Mouse (Mus musculus) brain, adult 2 months (tissue): Measurements from ENCODE around the gene Gm19668.
"Not testable (repeated sequence)": the region's sequence is repeated elsewhere in the genome, so short reads cannot be mapped to it uniquely, and the experiment has no call there.

Experiments used
- DNase-seq: peaks from one replicate; pipeline ENCODE4 v3.0.0; 2011; ENCODE audit warnings: low read depth, low spot score

Gm19668 gene

GRCm38 (mm10) chr10:77798921-77799508, at the start of gene Gm19668:
Gm19668 (minus strand) TSS chr10:77799133.
- DNase-seq: no peak

DNA sequence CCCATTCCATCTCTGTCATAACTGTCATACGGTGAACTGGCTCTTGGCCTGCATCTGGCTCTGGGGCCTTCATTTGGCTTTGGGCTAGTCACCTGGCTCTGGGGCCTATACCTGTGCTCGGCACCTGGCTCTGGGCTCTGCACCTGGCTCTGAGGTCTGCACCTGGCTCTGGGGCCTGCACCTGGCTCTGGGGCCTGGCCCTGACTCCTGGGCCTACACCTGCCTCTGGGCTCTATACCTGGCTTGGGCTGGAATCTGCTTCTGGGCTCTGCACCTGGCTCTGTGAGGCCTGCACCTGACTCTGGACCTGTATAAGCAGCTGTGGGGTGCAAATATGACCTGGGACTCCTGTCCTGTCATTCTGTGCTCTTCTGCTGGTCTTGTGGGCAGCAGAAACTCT, 48.6 kb upstream of the Gm19668 start:
- DNase-seq: no peak

GRCm38 (mm10) chr10:77846961-77847360, 48.0 kb upstream of the Gm19668 start:
- DNase-seq: peak; percentile 20

DNA sequence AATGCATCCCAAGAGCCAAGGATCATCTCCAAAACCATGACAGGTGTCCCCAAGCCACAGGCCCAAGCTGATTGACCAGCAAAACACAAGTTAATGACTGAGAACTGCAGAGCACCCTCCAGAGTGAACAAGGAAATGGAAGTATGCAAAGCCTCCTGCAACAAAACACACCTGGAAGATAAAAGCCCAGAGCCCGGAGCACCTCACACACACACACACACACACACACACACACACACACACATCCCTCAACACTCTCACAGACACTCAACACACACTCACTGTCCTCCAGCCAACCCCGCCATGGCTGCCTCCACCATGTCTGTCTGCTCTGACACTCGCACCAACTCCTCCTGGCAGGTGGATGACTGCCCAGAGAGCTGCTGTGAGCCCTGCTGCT, 47.6 kb upstream of the Gm19668 start, which contains the start of gene Gm36176:
TSS of gene Gm36176 (plus strand) at position 301 of the 400 bp plus-strand sequence.
- no peak for DNase-seq

DNA sequence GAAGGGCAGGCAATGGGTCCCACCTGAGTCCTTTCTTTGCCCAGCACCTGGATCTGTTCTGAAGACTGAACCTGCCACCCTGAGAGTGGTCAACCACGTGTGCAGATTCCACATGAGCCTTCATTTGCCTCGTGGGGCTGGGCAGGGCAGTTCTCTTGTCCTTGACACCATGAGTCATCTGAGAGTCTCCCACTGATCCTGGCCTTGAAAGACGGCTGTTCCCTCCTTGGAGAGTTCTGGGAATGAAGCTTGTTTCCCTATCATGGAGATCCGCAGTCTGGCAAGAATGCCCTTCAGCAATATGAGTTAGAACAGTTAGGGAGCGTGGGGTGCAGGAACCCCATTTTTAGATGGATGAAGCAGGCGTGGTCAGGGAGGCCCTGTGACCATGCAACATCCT, 40.1 kb upstream of the Gm19668 start:
- no peak for DNase-seq

GRCm38 (mm10) chr10:77835647-77836046, 36.7 kb upstream of the Gm19668 start, which contains the start of gene Krtap10-10:
Krtap10-10 (plus strand) TSS chr10:77835947.
- peak; percentile 35 for DNase-seq

- no peak for DNase-seq
Observed at GRCm38 (mm10) chr10:77826951-77827350, 28.0 kb upstream of the Gm19668 start, which contains the start of gene Krtap10-4. Krtap10-4 (minus strand) TSS chr10:77827095.

- DNase-seq: no peak
Observed at GRCm38 (mm10) chr10:77819203-77819602, 20.3 kb upstream of the Gm19668 start.

GRCm38 (mm10) chr10:77818523-77818922, 19.6 kb upstream of the Gm19668 start:
- DNase-seq: no peak

GRCm38 (mm10) chr10:77815514-77815913, 16.6 kb upstream of the Gm19668 start:
- DNase-seq: peak; percentile 19

- DNase-seq: no peak
Observed at GRCm38 (mm10) chr10:77814382-77814781, 15.4 kb upstream of the Gm19668 start, which contains the start of gene Gm2696. Gm2696 (plus strand) TSS chr10:77814682.

DNA sequence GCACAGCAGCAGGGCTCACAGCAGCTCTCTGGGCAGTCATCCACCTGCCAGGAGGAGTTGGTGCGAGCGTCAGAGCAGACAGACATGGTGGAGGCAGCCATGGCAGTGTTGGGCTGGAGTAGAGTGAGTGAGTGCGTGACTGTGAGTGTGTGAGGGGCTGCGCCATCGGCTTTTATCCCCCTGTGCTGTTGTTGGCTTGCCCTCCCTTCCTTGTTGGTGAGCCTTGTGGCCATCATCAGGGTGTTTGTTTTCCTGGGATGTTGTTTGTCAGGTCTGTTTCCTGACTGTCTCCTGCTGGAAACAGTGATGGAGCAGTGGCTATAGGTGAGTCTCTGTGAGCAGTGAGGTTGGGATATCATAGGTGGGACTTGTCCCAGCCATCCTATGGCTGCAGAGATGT, 12.8 kb upstream of the Gm19668 start, which contains the start of gene Gm9507:
TSS of gene Gm9507 (minus strand) at position 101 of the 400 bp plus-strand sequence.
- DNase-seq: no peak

DNA sequence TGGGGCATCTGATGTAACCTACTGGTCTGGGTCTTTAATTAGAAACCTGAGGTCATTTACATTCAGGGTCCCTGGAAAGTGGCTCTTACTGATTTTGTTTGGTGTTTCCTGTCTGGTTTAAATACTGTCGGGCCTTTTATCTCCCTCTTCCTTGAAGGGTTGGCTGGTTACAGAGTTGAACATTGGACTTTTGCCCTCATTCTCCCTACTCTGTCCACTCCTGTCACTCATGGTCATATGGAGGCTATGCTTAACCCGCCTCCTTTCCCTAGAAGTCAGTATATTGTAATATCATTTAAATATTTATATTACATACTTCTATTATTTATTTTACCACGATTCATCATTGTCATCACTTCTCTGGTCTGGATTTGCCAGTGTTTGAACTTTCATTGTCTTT, 5.2 kb upstream of the Gm19668 start:
- no peak for DNase-seq

DNA sequence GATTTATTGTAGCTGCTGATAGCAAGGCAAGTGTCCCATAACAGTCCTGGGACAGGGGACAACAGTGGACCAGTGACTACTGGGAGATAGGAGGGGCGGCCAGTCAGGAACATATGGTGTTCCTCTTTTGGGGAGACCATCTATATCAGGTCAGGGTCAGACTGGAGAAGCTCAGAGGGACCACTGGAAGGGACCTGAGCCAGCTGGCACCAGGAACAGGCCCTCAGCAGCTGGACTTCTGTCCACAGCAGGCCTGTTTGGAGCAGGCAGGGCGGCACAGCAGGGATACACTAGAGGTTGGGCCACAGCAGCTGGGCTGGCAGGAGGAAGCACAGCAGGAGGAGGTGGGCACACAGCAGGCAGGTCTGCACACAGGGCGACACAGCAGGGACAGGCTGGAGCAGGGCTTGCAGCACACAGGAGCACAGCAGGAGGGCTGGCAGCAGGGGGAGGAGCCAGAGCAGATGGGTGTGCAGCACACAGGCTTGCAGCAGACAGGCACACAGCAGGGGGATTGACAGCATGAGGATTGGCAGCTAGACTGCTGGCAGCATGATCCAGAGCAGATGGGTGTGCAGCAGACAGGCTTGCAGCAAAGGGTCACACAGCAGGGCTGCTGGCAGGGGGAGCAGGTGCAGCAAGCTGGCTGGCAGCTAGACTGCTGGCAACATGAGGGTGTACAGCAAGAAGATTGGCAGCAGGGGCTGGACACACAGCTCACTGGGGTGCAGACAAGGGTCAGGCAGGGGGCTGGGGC, 591 bp downstream of the Gm19668 start:
- peak; percentile 23 for DNase-seq

DNA sequence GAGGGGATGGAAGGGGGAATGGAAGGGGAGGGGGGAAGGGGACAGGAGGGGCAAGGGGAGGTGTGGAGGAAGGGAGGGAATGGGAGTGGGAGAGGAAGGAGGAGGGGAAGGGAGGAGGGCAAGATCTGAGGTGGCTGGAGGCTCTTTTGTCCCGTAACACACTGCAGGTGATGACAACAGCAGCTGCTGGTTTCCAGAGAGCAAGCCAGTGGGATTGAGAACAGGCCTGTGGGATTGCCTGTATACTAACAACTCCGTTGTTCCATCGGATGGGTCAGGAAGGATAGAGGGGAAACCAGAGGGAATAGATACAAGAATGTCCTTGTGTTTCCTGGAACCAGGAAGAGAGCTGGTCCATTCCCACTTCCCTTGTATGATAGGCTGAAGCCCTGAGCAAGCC, 1.3 kb downstream of the Gm19668 start:
- DNase-seq: no peak

DNA sequence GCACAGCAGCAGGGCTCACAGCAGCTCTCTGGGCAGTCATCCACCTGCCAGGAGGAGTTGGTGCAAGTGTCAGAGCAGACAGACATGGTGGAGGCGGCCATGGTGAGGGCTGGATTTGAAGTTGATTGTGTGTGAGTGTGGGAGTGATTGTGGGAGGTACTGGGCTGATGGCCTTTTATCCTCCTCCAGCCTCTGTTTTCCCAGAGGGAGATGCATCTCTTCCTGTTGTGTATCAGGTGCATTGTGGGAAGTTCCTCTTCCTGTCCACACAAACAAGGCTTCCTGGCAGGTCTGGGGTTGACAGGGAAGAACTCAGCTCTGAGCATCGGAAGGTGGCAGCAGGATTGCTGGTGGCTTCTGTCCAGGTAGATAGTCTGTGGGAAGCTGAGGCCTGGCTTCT, 4.0 kb downstream of the Gm19668 start, which contains the start of gene Gm9639:
TSS of gene Gm9639 (minus strand) at position 101 of the 400 bp plus-strand sequence.
- DNase-seq: no peak

- DNase-seq: no peak
Observed at GRCm38 (mm10) chr10:77788621-77789020, 10.3 kb downstream of the Gm19668 start.

GRCm38 (mm10) chr10:77787876-77788275, 11.1 kb downstream of the Gm19668 start, which contains the start of gene Gm7137:
Gm7137 (minus strand) TSS chr10:77788200.
- DNase-seq: not testable (repeated sequence)

DNA sequence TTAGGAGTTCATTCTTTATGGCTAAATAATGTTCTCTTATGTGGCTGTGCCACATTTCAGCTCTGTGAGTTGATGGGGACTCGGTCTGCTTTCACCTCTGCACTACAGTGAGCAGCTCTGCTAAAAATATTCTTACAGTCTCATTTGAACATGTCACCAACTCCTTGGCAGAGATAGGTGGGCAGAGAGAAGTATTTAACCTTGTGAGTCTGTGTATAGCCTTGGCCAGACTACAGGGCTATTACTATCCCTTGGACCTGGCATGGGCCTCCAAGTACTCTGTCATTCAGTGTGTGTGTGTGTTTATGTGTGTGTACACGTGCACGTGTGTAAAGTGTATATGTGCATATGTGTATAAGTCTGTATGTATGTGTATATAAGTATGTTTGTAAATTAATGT, 15.5 kb downstream of the Gm19668 start:
- DNase-seq: not testable (repeated sequence)

- DNase-seq: not testable (repeated sequence)
Observed at GRCm38 (mm10) chr10:77782442-77782841, 16.5 kb downstream of the Gm19668 start, which contains the start of gene Gm3250. Gm3250 (minus strand) TSS chr10:77782542.

- not testable (repeated sequence) for DNase-seq
Observed at GRCm38 (mm10) chr10:77776844-77777243, 22.1 kb downstream of the Gm19668 start, which contains the start of gene Gm7138. Gm7138 (minus strand) TSS chr10:77776944.

DNA sequence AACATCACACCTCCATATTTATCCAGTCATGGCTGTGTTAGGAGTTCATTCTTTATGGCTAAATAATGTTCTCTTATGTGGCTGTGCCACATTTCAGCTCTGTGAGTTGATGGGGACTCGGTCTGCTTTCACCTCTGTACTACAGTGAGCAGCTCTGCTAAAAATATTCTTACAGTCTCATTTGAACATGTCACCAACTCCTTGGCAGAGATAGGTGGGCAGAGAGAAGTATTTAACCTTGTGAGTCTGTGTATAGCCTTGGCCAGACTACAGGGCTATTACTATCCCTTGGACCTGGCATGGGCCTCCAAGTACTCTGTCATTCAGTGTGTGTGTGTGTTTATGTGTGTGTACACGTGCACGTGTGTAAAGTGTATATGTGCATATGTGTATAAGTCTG, 26.8 kb downstream of the Gm19668 start:
- not testable (repeated sequence) for DNase-seq
